Mouse (Mus musculus): ENCODE measurements around the gene Akt2. TPM values are rescaled to one million over a fixed set of nuclear protein-coding genes. Genes with fewer than 3 reads are reported as not detected.

Akt2 gene
- polyA plus RNA-seq, 1 experiment from 2014 or later, result 71.9 TPM

GRCm38 (mm10) chr7:27644471-27644870 is 53.1 kb downstream of the Akt2 start:
- H3K27me3 ChIP-seq, result no peaks in the 10 kb centered on the region
- no peak for TF ChIP-seq CTCF (IDR thresholded peaks at IDR 0.05)
- in situ Hi-C loops (cut with MboI; ENCODE audit: low pct_unique_long_range_greater_than_20kb), result no loop called here
- no peak for ATAC-seq
- POLR2A ChIA-PET, result interaction anchor here (1.2 kb wide), 1 partner anchor 12 kb away, joined by 3 read pairs; no protein-coding TSS in a partner anchor
- CTCF ChIA-PET, result interaction anchor here (0.6 to 1.2 kb wide), 2 partner anchors 40 to 46 kb away, joined by 3 to 4 read pairs; no protein-coding TSS in a partner anchor
- DNase-seq (ENCODE audit: low read depth, low spot score), result no peak

GRCm38 (mm10) chr7:27646516-27646915 is 55.2 kb downstream of the Akt2 start:
- TF ChIP-seq CTCF (IDR thresholded peaks at IDR 0.05), result no peak
- no peak for DNase-seq (ENCODE audit: low read depth, low spot score)
- CTCF ChIA-PET, result no interaction called here
- ATAC-seq, result no peak
- no peaks in the 10 kb centered on the region for H3K27me3 ChIP-seq
- in situ Hi-C loops (cut with MboI; ENCODE audit: low pct_unique_long_range_greater_than_20kb), result no loop called here
- POLR2A ChIA-PET, result no interaction called here

GRCm38 (mm10) chr7:27647281-27648002 is 56.1 kb downstream of the Akt2 start:
- POLR2A ChIA-PET, result no interaction called here
- ATAC-seq (no peak), DNase-seq (ENCODE audit: low read depth, low spot score) (no peak)
- CTCF ChIA-PET, result no interaction called here
- no peaks in the 10 kb centered on the region for H3K27me3 ChIP-seq
- TF ChIP-seq CTCF (IDR thresholded peaks at IDR 0.05), result no peak
- in situ Hi-C loops (cut with MboI; ENCODE audit: low pct_unique_long_range_greater_than_20kb), result no loop called here

- no peak for TF ChIP-seq CTCF (IDR thresholded peaks at IDR 0.05)
- peaks cover 8% of the 10 kb centered on the region for H3K27me3 ChIP-seq
- ATAC-seq (no peak), DNase-seq (ENCODE audit: low read depth, low spot score) (no peak)
- CTCF ChIA-PET, result no interaction called here
- POLR2A ChIA-PET, result no interaction called here
- in situ Hi-C loops (cut with MboI; ENCODE audit: low pct_unique_long_range_greater_than_20kb), result loop anchor here (5.0 to 10.0 kb wide), 2 partner anchors 38 to 75 kb away; partner anchors contain the start of gene Zfp607b
Measured at GRCm38 (mm10) chr7:27649723-27650122, 58.4 kb downstream of the Akt2 start.

GRCm38 (mm10) chr7:27650949-27651348 is 59.6 kb downstream of the Akt2 start:
- in situ Hi-C loops (cut with MboI; ENCODE audit: low pct_unique_long_range_greater_than_20kb), result loop anchor here (5.0 to 10.0 kb wide), 2 partner anchors 36 to 74 kb away; partner anchors contain the start of gene Zfp607b
- CTCF ChIA-PET, result no interaction called here
- DNase-seq (ENCODE audit: low read depth, low spot score), result peak; percentile 37
- TF ChIP-seq CTCF (IDR thresholded peaks at IDR 0.05), result no peak
- ATAC-seq, result no peak
- H3K27me3 ChIP-seq, result peaks cover 11% of the 10 kb centered on the region
- POLR2A ChIA-PET, result no interaction called here

GRCm38 (mm10) chr7:27653681-27654437 is 62.5 kb downstream of the Akt2 start, which contains the start of gene Ttc9b:
Gene Ttc9b (plus strand): TSS chr7:27653915.
- ChIA-PET POLR2A (no interaction called here), CTCF (interaction anchor here (1.1 to 1.3 kb wide), 4 partner anchors 10 to 45 kb away, joined by 3 read pairs; partner anchors contain the start of gene Zfp607b)
- no peak for ATAC-seq
- no peak for TF ChIP-seq CTCF (IDR thresholded peaks at IDR 0.05)
- in situ Hi-C loops (cut with MboI; ENCODE audit: low pct_unique_long_range_greater_than_20kb), result loop anchor here (5.0 to 10.0 kb wide), 2 partner anchors 33 to 71 kb away; partner anchors contain the start of gene Zfp607b
- peaks cover 11% of the 10 kb centered on the region for H3K27me3 ChIP-seq
- no peak for DNase-seq (ENCODE audit: low read depth, low spot score)

- no peak for TF ChIP-seq CTCF (IDR thresholded peaks at IDR 0.05)
- in situ Hi-C loops (cut with MboI; ENCODE audit: low pct_unique_long_range_greater_than_20kb), result loop anchor here (5.0 to 10.0 kb wide), 2 partner anchors 33 to 70 kb away; partner anchors contain the start of gene Zfp607b
- DNase-seq (ENCODE audit: low read depth, low spot score) (no peak), ATAC-seq (no peak)
- ChIA-PET POLR2A (no interaction called here), CTCF (interaction anchor here (1.1 to 1.3 kb wide), 6 partner anchors 9 to 45 kb away, joined by 3 read pairs; partner anchors contain the start of genes Map3k10 and Zfp607b)
- peaks cover 11% of the 10 kb centered on the region for H3K27me3 ChIP-seq
Measured at GRCm38 (mm10) chr7:27654607-27655276, 63.4 kb downstream of the Akt2 start.

- in situ Hi-C loops (cut with MboI; ENCODE audit: low pct_unique_long_range_greater_than_20kb), result loop anchor here (10.0 kb wide), 1 partner anchor 69 kb away; no protein-coding TSS in a partner anchor
- peaks cover 11% of the 10 kb centered on the region for H3K27me3 ChIP-seq
- no peak for TF ChIP-seq CTCF (IDR thresholded peaks at IDR 0.05)
- ChIA-PET CTCF (interaction anchor here (1.2 to 1.3 kb wide), 4 partner anchors 8 to 34 kb away, joined by 3 read pairs; partner anchors contain the start of genes Map3k10 and Zfp607b), POLR2A (no interaction called here)
- no peak for ATAC-seq
- no peak for DNase-seq (ENCODE audit: low read depth, low spot score)
Measured at GRCm38 (mm10) chr7:27655545-27655944, 64.2 kb downstream of the Akt2 start.

- no peak for TF ChIP-seq CTCF (IDR thresholded peaks at IDR 0.05)
- DNase-seq (ENCODE audit: low read depth, low spot score), result no peak
- no peak for ATAC-seq
- ChIA-PET POLR2A (no interaction called here), CTCF (no interaction called here)
- in situ Hi-C loops (cut with MboI; ENCODE audit: low pct_unique_long_range_greater_than_20kb), result loop anchor here (10.0 kb wide), 1 partner anchor 68 kb away; no protein-coding TSS in a partner anchor
- peaks cover 11% of the 10 kb centered on the region for H3K27me3 ChIP-seq
Measured at GRCm38 (mm10) chr7:27656600-27656999, 65.2 kb downstream of the Akt2 start.

GRCm38 (mm10) chr7:27657824-27658395 is 66.6 kb downstream of the Akt2 start:
- DNase-seq (ENCODE audit: low read depth, low spot score) (no peak), ATAC-seq (no peak)
- H3K27me3 ChIP-seq, result peaks cover 11% of the 10 kb centered on the region
- ChIA-PET CTCF (no interaction called here), POLR2A (interaction anchor here (0.7 kb wide), 1 partner anchor 9 kb away, joined by 4 read pairs; no protein-coding TSS in a partner anchor)
- no peak for TF ChIP-seq CTCF (IDR thresholded peaks at IDR 0.05)
- in situ Hi-C loops (cut with MboI; ENCODE audit: low pct_unique_long_range_greater_than_20kb), result loop anchor here (10.0 kb wide), 1 partner anchor 67 kb away; no protein-coding TSS in a partner anchor
